Mouse (Mus musculus): ENCODE measurements at regions not wholly inside any gene's neighbourhood (a gene's known extent, or its start where the extent isn't known, plus 50 kb on each side); places are given as distances from the start of the nearest gene placed in this dataset.
"Not testable (repeated sequence)": the region's sequence is repeated elsewhere in the genome, so short reads cannot be mapped to it uniquely, and the experiment has no call there.

- DNase-seq (ENCODE audit: low read depth), result peak; percentile 19
Observed at GRCm38 (mm10) chr1:101901601-101902000, 2129.0 kb downstream of the Cntnap5b start.

- DNase-seq (ENCODE audit: low read depth), result peak; percentile 64
Observed at GRCm38 (mm10) chr1:101902154-101902825, 2129.7 kb downstream of the Cntnap5b start.

- DNase-seq (ENCODE audit: low read depth), result peak; percentile 29
Observed at GRCm38 (mm10) chr1:101902826-101903210, 2130.3 kb downstream of the Cntnap5b start.

- DNase-seq (ENCODE audit: low read depth), result not testable (repeated sequence)
Observed at GRCm38 (mm10) chr1:101916991-101917390, 2144.4 kb downstream of the Cntnap5b start.

DNA sequence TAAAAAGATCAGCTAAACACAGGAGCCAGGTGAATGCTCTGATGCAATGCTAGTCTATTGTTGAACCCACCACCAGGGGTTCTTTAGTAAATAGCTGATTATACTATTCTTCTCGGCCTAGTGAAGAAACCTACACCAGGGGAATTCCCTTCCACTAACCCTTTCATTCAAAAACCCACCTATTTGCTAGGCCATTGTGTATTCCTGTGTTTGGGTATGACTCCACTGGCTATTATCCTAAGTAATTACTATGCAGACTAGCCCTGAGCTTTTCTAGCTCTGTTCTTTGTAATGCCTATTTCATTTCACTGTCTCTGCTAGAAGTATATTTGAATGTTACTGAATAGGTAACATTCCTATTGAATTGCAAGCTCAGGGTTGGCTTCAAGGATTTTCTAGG lies 2146.3 kb downstream of the Cntnap5b start:
- no peak for DNase-seq (ENCODE audit: low read depth)

- no peak for DNase-seq (ENCODE audit: low read depth)
Observed at GRCm38 (mm10) chr1:101941107-101941506, 2168.5 kb downstream of the Cntnap5b start.
